Mouse (Mus musculus) natural killer cell, adult 2 months (primary cell): ENCODE measurements around the gene Rhot1.
"Not testable (repeated sequence)": the region's sequence is repeated elsewhere in the genome, so short reads cannot be mapped to it uniquely, and the experiment has no call there.

Experiments
- DNase-seq, 2 experiments: peaks; one replicate each; pipeline ENCODE4 v3.0.0; 2022; ENCODE audit warnings: low spot score in 2 of 2

The Rhot1 gene

DNA sequence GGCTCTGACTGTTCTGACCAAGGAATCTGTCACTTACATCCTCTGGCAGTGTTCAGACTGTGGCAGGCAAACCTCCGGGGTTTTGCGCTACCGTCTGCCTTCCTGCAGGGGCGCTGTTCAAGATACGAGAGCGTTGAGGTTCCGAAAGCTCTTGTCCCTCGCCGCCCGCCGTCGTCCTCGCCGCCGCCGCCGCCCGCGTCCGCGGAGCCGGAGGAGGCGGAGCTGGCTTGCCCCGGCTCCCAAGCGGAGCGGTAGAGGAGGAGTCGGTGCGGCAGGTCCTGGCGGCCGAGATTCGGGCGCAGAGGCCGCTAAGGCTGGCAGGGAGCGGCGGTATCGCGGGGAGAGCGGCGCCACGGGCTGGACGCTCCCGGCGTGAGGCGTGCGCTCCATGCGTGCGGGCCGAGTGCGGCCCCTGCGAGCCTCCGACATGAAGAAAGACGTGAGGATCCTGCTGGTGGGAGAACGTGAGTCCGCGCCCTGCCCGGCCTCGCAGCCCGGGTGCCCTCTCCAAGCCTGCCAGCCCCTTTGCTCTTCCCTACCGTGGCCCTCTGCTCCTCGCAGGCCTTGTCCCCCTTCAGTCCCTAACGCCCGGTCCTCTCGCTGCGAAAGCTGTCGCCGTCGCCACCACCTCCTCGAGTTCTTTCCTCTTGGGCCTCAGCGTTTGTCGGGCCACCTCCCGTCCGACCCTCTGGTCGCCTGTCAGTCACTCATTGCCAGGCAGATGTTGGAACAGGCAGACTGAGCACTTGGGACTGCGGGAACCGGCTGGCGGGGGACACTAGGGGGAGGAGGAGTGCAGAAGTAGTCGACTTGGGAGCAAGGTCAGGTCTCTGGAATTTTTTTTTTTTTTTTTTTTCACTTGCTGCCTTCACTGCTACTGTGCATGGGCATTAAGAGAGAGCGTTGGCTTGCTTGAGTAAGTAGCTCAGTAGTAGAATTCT, at the start of gene Rhot1:
TSS of gene Rhot1 (plus strand) at position 160 of the 941 bp plus-strand sequence.
- peak; percentile 92 to 95 for DNase-seq

GRCm38 (mm10) chr11:80161041-80161440, 47.8 kb upstream of the Rhot1 start:
- DNase-seq, result no peak

DNA sequence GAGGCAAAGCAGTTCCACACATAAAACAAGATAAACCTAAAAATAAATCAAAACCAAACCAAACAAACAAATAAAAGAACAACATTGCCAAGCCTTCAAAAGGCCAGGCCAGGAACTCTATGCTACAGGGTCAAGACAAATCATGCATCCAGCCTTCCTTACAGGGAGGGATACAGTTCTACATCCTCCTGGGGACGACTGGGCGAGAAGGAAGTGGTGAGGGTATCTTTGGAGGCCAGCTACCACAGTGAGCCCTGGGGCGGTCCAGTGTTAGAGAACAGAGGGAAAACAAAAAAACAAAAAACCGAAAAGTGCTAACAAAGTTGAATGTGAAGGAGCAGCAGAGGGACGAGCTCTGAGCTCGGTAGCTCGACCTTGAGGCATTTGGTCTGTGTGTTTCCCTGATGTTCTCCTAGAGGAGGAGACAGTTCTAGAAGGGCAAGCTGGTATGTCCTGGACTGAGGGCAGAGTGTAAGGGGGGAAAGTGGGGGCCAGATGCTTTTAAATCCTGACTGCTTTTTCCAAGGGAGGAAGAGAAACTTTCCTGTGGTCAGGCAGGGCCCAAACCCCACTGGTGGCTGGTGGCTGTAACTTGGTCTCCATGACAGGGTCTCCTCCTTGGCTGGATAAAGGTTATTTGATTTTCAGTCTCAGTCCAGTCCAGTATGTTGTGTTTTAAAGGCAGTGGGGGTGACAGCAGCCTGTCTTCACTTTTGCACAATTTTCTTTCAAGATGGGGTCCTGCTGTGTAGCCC, 45.3 kb upstream of the Rhot1 start:
- no peak for DNase-seq

DNA sequence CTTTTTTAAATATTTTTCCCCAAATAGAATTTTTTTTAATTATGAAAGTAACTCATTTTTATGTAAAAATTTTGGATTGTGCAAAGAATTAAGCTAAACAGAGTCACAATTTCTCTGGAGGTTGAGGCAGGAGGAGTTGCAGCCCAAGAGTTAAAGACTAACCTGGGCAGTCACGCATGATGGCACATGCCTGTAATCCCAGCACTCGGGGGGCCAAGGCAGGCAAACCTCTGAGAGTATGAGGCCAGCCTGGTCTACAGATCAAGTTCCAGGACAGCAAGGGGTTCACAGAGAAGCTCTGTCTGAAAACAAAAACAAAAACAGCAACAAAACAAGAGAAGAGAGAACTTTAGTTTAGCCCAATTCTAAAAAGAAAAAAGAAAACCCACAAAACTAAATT, 44.6 kb upstream of the Rhot1 start:
- DNase-seq, result no peak

- no peak for DNase-seq
These were observed 40.7 kb upstream of the Rhot1 start for GRCm38 (mm10) chr11:80168121-80168520.

DNA sequence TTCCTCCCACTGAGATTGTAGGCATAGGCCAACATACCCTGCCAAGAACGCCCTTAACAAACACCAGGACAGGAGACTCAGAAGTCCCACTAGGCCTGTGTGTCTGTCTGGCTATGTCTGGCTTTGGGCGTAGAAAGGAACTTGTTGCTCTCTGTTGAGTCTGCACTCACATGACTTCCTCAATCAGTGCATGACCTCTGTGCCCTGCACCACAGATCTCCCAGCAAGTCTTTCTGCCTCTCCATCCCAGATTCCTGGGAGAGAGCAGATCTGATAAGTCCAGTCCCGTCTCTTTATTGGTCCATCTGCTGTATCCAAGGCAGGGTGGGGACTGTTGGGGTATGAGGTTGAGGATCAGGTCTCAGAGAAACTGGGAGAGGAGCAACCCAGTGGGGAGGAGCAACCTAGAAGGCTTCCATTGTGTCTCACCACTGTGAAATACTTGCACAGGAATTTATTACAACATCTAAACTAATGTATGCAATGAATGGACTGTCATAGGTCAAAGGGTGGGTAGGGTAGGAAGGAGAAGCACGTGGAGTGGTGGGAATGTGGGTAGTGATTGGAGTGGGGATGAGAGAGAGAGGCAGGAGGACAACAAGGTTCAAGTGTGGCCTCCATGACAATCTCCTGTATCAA, 40.1 kb upstream of the Rhot1 start:
- peak in 1 of 2 experiments; percentile 40 for DNase-seq

DNA sequence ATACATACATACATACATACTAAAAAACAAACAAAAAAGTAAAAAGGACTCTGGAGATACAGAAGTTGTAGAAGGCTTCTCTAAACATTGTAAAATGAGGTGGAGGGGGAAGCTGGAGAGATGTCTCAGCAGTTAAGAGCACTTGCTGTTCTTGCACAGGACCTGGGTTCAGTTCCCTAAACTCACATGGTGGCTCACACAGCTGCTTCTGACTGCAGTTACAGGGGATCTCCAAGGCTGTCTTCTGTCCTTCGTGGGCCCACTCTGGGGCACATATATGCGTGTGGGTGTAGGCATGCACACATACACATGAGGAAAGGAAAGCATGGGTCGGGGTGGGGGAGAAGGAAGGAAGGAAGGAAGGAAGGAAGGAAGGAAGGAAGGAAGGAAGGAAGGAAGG, 39.2 kb upstream of the Rhot1 start:
- DNase-seq, result no peak

GRCm38 (mm10) chr11:80170351-80170750, 38.5 kb upstream of the Rhot1 start:
- no peak for DNase-seq

- no peak for DNase-seq
These were observed 36.9 kb upstream of the Rhot1 start for GRCm38 (mm10) chr11:80171884-80172283.

DNA sequence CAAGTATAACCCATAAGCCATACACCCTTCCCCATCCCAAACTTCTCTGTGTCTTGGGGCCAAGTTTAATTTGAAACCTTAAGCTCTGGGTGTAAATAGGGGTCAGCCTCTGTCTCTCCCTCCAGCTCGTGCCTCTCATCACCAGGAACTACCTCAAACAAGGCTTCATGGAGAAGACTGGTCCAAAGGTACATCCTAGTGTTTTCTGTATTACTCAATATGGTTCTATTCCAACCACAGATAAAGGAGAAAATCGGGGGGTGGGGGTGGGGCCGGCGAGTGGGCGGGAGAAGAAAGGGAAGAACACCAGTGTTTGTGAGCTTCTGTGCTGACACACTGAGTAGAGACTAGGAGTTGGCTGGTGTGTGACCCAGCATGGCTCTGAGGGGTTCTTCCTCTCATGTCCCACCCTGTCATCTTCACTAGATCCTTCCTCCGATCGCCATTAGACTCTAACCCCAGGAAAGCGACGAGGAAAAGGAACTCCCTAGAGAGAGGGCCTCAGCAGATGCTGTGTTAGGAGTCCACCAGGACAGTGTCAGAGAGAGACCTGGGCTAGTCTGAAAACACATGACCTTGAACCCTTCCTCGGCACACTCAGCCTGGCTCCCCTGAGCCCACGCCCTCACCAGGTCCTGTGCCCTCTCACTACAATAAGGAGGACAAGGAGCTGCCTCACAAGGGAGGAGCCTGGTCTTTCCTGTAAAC, 34.7 kb upstream of the Rhot1 start:
- DNase-seq, result no peak

DNA sequence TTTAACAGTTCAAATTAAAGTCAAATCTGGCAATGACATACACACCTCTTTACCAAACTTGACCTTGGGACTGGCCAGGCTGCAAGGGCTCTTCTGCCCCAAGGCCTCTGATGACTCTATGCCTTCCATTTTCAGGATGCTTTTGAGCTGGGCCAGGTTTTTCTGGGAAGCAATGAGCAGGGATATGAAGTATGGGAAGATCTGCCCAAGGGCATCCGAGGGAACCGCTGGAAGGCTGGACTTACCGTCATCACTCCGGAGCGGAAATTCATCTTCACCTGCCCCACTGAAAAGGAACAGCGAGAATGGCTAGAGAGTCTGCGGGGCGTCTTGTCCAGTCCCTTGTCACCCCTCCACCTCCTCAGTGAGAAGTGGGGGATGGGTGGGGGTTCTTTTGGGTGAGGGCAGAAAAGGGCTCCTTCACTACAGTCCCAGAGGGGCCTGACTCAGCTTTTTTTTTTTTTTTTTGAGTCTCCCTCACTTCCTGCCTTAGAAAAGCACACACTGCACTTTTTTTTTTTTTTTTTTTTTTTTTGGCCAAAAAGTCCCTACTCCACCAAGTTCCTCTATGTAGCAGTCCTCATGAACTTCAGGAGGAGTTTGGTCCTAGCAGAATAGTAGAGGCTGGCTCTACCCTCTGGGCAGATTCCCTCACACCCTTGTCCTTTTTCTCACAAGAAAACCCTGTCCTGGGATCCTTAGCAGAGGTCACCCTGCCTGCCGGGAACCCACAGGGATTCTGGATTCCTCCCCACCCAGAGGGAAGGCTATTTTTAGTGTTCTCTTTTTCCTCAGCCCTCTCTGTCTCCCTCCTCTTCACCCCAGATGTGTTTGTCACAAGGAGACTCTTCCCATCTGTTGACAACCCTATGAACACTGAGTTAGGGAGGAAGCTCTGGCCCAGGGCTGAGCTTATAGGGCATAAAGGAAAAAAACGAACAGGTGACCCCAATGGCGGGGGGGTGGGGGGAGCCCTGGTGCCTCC, 31.6 kb upstream of the Rhot1 start:
- DNase-seq, result no peak

- no peak for DNase-seq
These were observed 30.5 kb upstream of the Rhot1 start for GRCm38 (mm10) chr11:80178316-80178715.

DNA sequence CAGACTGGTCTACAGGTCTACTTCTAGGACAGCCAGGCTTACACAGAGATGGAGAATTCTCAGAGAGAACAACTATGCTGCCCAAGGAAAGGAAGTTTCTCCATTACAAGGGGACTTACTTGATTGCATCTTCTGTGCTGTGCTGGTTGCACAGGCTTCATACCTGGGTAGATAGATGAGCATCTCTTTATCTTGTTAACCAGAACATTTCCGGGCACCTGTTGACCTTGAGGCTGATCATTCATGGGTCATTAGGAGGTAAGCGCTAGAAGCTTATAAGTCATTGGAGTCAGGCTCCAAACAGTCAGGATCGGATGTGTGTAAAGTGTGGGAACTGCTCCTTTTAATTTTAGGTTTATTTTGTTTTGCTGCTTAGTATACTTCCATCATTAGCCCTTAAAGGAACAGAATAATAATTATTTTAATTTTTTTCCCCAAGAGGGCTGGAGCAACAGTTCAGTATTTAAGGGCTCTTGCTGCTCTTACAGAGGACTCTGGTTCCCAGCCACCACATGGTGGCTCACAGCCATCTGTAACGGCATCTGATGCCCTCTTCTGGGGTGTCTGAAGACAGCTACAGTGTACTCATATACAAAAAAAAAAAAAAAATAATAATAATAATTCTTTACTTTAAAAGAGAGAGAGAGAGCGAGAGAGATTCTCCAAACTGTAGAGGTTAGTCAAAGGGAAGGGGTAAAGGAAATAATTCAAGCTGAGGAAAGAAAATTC, 27.6 kb upstream of the Rhot1 start:
- DNase-seq, result no peak

DNA sequence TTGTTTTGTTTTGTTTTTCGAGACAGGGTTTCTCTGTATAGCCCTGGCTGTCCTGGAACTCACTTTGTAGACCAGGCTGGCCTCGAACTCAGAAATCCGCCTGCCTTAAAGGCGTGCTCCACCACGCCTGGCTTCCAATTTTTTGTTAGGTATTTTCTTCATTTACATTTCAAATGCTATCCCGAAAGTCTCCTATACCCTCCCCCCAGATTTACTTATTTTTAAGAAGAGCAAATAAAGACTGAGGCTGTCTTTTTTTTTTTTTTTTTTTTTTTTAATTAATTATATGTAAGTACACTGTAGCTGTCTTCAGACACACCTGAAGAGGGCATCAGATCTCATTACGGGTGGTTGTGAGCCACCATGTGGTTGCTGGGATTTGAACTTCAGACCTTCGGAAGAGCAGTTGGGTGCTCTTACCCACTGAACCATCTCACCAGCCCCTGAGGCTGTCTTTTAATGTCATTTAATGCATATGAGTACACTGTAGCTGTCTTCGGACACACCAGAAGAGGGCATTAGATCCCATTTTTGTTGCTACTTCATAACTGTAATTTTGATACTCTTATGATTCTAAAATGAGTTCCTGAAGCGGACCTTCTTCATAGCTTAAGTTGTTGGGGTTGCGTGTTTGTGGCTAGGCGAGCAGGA, 25.6 kb upstream of the Rhot1 start:
- DNase-seq, result not testable (repeated sequence)

GRCm38 (mm10) chr11:80183705-80184255, 25.0 kb upstream of the Rhot1 start, which contains the start of gene Rnf135:
Rnf135 (plus strand) TSS chr11:80183851.
- DNase-seq, result peak; percentile 78 to 80

GRCm38 (mm10) chr11:80184531-80185071, 24.2 kb upstream of the Rhot1 start:
- no peak for DNase-seq

DNA sequence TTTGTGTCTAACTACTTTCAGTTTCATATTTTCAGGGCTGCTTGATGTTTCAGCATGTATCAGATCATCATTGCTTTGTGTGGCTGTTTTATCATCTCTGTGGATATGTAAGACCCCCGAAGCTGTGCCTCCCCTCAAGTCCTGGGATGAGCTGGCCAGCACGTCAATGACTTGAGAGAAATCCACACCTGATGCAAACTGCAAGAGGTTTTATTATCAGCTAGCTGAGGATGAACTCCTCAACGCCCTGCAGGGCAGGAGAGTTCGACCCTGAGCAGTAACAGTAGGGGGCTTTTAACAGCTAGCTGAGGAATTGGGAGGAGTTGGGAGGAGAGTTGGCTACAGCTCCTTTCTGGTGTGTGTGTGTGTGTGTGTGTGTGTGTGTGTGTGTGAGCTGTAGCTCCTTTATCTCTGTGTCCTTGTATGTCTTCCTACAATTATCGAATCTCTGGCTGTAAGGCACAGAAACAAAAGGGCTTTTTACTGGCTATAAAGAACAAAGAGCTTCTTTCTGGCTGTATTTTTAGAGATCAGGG, 23.3 kb upstream of the Rhot1 start:
- not testable (repeated sequence) for DNase-seq

GRCm38 (mm10) chr11:80190280-80190679, 18.5 kb upstream of the Rhot1 start:
- no peak for DNase-seq
